Mouse (Mus musculus) heart, postnatal 25 days (tissue): ENCODE data around the gene Bcl2a1d. TPM values are rescaled to one million over a fixed set of nuclear protein-coding genes. Genes with fewer than 3 reads are reported as not detected.
"Not testable (repeated sequence)": the region's sequence is repeated elsewhere in the genome, so short reads cannot be mapped to it uniquely, and the experiment has no call there.

ENCODE experiments used
- DNase-seq: peaks from one replicate; pipeline ENCODE4 v3.0.0; 2022; ENCODE audit warnings: low spot score
- intact Hi-C: fragments of 180-260 bp; cut with DNase I; formaldehyde crosslinking; loops from one replicate; pipeline ENCODE4 v1.15.1; 2025
- total RNA-seq, 2 experiments: library from RNA; stranded (reverse); gene quantifications; 2 replicates each; pipeline ENCODE4 v1.2.3; 2021

Bcl2a1d gene
- total RNA-seq, 2 experiments from 2014 or later: 0.34 to 0.70 TPM

DNA sequence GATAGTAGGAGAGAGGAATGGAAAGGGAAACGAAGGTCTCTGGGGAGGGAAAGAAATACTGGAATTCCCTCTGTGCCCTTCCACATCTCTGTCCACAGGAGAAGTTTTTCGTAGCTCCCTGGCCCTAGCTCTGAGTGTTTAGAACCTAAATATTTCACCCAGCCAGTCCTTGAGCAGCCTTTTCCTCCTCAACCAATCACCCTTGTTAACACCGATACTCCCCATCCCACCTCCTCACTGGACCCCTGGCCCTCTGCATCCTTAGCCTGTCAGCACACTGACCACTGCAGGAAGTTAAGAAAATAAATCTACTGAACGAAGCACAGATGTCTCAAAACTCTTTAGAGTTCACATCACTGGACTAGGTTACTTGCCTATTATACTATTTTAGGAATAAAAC is 25.0 kb downstream of the Bcl2a1d start:
- intact Hi-C loops: no loop called here
- no peak for DNase-seq

DNA sequence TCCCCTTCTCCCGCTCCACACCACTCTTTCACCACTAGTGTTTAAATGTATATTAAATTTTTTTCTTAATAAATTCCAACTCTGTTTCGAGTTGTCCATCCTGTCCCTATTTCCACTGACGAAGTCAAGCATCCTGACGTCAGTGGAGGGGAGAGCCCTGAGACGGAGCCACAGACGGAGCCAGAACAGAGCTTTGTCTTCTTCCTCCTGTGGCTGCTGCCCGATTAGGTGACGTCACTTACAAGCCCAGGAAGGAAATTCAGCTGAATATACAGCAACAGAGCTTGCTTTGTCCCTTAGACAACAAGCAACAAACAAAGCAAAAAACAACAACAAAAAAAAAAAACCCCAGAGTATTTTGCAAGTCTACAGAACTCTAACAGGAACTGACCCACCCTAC is 26.6 kb downstream of the Bcl2a1d start:
- DNase-seq, intact Hi-C loops: not testable (repeated sequence)

DNA sequence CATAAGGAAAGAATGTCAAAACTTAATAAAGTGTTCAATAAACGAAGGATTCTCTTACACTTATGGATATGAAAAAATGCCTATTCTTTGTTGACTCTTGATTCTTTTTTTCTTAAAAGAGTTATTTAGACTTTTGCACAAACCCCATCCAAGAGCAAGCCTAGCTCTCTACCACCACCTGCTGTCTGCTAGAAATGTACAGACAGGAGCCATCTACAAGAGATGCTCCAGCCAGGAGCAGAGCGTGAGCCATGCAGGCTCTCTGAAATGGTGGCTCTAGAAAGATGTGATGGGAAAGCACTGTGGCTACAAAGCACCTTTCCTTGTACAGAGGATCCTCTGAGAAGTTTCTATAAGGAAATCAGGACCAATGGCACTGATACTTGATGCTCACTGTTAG is 33.0 kb downstream of the Bcl2a1d start:
- DNase-seq, intact Hi-C loops: not testable (repeated sequence)

DNA sequence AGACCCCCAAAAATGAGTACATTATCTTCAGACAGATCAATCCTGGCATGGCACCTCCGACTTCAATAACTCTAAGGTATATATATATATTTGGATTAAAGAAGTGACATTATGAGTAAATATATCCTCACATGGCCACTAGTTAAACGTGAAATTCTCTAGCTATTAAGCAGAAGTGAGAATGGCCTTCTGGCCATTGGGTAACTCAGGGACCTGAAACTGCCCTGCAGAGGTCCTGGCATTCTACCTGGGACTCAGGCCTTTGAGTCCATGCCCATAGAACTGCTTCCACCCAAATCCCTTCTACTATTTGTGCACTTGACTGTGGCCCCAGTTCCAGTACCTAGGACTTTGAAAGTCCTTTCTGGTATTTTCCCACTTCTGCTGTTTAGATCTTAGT is 40.4 kb downstream of the Bcl2a1d start:
- DNase-seq, intact Hi-C loops: not testable (repeated sequence)

DNA sequence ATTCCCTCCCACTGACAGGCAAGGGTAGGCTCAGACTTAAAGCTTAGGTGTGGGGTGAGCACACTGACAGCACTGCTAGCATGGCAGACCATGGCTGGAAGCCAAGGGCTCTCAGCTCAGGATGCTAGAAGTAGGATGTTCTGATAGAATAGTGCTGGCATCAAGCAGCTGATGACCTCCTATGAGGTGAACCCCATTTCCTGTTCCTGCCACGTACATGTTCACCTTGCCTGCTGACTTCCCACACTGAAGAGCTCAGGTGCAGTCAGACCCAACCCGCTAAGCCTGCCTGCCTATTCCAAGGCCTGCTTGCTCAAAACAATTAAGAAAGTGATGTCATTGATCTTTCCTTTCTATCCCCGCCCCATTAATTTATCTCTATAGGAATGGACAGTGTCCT is 42.3 kb downstream of the Bcl2a1d start:
- DNase-seq, intact Hi-C loops: not testable (repeated sequence)

DNA sequence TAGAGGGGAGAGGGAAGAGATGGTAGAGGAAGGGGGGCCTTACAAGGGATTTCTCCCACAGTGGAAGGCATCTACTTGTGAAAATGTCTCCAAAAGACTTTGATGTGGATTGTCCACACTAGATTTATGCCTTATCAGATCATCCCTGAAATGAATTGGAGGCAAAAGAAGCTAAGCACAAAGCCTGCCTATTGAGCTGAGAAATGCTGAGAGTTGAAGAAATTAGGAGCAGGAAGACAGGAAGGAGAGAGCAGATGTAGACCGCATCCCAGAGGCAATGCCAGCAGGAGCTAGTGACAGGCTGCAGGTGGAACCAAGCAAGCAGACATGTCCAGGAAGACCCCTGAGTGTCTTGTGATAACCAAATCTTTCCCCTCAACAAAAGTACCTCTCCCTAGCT is 45.0 kb downstream of the Bcl2a1d start:
- DNase-seq, intact Hi-C loops: not testable (repeated sequence)

Other genes with a start within 250 kb of the Bcl2a1d start
- gene Syncrip, start 249.3 kb downstream of the Bcl2a1d start, total RNA-seq: 10 to 100 TPM; 53.0 to 64.1 TPM
- 1 to 10 TPM; 6.0 to 9.6 TPM for gene Zfp949, start 183.9 kb downstream of the Bcl2a1d start, total RNA-seq
- gene Trim43a, start 151.0 kb downstream of the Bcl2a1d start, total RNA-seq: under 1 TPM in 1 of 2 experiments, not detected in 1; 0.17 TPM
- 10 to 100 TPM; 14.6 to 15.5 TPM for gene Mthfsl, start 11.6 kb downstream of the Bcl2a1d start, total RNA-seq
- gene Trim43c, start 107.2 kb upstream of the Bcl2a1d start, total RNA-seq: not detected
- not detected for gene Bcl2a1a, start 225.0 kb upstream of the Bcl2a1d start, total RNA-seq